Mouse (Mus musculus): ENCODE results near the gene 1700037H04Rik. TPM values are rescaled to one million over a fixed set of nuclear protein-coding genes. Genes with fewer than 3 reads are reported as not detected.

The 1700037H04Rik gene
- polyA plus RNA-seq, 1 experiment = 76.4 TPM

GRCm38 (mm10) chr2:131196606-131197316 is 36.9 kb upstream of the 1700037H04Rik start:
- TF ChIP-seq POLR2A (IDR thresholded peaks at IDR 0.05; ENCODE audit: borderline replicate concordance, extremely low read depth, low read depth, low read length) = peak; percentile 34; the same call in 1 of the 2 replicates
- TF ChIP-seq CTCF (IDR thresholded peaks at IDR 0.05; ENCODE audit: insufficient read depth, low read length) = no peak
- Histone ChIP-seq H3K4me1 (ENCODE audit: control insufficient read depth, insufficient read depth, low read length) (peaks cover 2% of the 10 kb centered on the region; the same call in 1 of the 2 replicates), H3K4me3 (replicated peaks; ENCODE audit: extremely low read depth, low read depth, low read length) (peak overlapping the region; percentile 44)
- DNase-seq = peak; percentile 63
- 78% methylated on average over 16 of the region's 16 CpGs for WGBS

- TF ChIP-seq POLR2A (IDR thresholded peaks at IDR 0.05; ENCODE audit: borderline replicate concordance, extremely low read depth, low read depth, low read length) = no peak
- TF ChIP-seq CTCF (IDR thresholded peaks at IDR 0.05; ENCODE audit: insufficient read depth, low read length) = no peak
- H3K4me3 ChIP-seq (replicated peaks; ENCODE audit: extremely low read depth, low read depth, low read length) = no peak overlapping the region
- DNase-seq = no peak
- H3K4me1 ChIP-seq (ENCODE audit: control insufficient read depth, insufficient read depth, low read length) = peaks cover 21% of the 10 kb centered on the region
- 65% methylated on average over 7 of the region's 7 CpGs for WGBS
These were observed 31.1 kb upstream of the 1700037H04Rik start for GRCm38 (mm10) chr2:131191005-131191390.

- peaks cover 21% of the 10 kb centered on the region for H3K4me1 ChIP-seq (ENCODE audit: control insufficient read depth, insufficient read depth, low read length)
- TF ChIP-seq POLR2A (IDR thresholded peaks at IDR 0.05; ENCODE audit: borderline replicate concordance, extremely low read depth, low read depth, low read length) = no peak
- no peak for TF ChIP-seq CTCF (IDR thresholded peaks at IDR 0.05; ENCODE audit: insufficient read depth, low read length)
- DNase-seq = no peak
- H3K4me3 ChIP-seq (replicated peaks; ENCODE audit: extremely low read depth, low read depth, low read length) = no peak overlapping the region
- 65% methylated on average over 10 of the region's 10 CpGs for WGBS
These were observed 30.6 kb upstream of the 1700037H04Rik start for GRCm38 (mm10) chr2:131190344-131191004.

GRCm38 (mm10) chr2:131189521-131190309 is 29.8 kb upstream of the 1700037H04Rik start:
- Histone ChIP-seq H3K4me1 (ENCODE audit: control insufficient read depth, insufficient read depth, low read length) (peaks cover 21% of the 10 kb centered on the region), H3K4me3 (replicated peaks; ENCODE audit: extremely low read depth, low read depth, low read length) (no peak overlapping the region)
- 27% methylated on average over 5 of the region's 5 CpGs for WGBS
- TF ChIP-seq CTCF (IDR thresholded peaks at IDR 0.05; ENCODE audit: insufficient read depth, low read length) (no peak), POLR2A (IDR thresholded peaks at IDR 0.05; ENCODE audit: borderline replicate concordance, extremely low read depth, low read depth, low read length) (no peak)
- no peak for DNase-seq

- DNase-seq = no peak
- TF ChIP-seq CTCF (IDR thresholded peaks at IDR 0.05; ENCODE audit: insufficient read depth, low read length) (no peak), POLR2A (IDR thresholded peaks at IDR 0.05; ENCODE audit: borderline replicate concordance, extremely low read depth, low read depth, low read length) (no peak)
- Histone ChIP-seq H3K4me3 (replicated peaks; ENCODE audit: extremely low read depth, low read depth, low read length) (no peak overlapping the region), H3K4me1 (ENCODE audit: control insufficient read depth, insufficient read depth, low read length) (peaks cover 21% of the 10 kb centered on the region)
- 85% methylated on average over 5 of the region's 5 CpGs for WGBS
These were observed 28.4 kb upstream of the 1700037H04Rik start for GRCm38 (mm10) chr2:131188311-131188710.

- DNase-seq = no peak
- TF ChIP-seq CTCF (IDR thresholded peaks at IDR 0.05; ENCODE audit: insufficient read depth, low read length) = no peak
- no peak for TF ChIP-seq POLR2A (IDR thresholded peaks at IDR 0.05; ENCODE audit: borderline replicate concordance, extremely low read depth, low read depth, low read length)
- 47% methylated on average over 3 of the region's 3 CpGs for WGBS
- Histone ChIP-seq H3K4me1 (ENCODE audit: control insufficient read depth, insufficient read depth, low read length) (peaks cover 21% of the 10 kb centered on the region), H3K4me3 (replicated peaks; ENCODE audit: extremely low read depth, low read depth, low read length) (peak overlapping the region; percentile 85)
These were observed 27.7 kb upstream of the 1700037H04Rik start for GRCm38 (mm10) chr2:131187602-131187922.

GRCm38 (mm10) chr2:131186771-131187601 is 27.1 kb upstream of the 1700037H04Rik start, which contains the start of the genes Cdc25b and Spef1:
Gene Cdc25b (plus strand): TSS chr2:131186949.
Gene Spef1 (minus strand): TSS chr2:131187282.
- DNase-seq = peak; percentile 81
- Histone ChIP-seq H3K4me3 (replicated peaks; ENCODE audit: extremely low read depth, low read depth, low read length) (peak within 1 kb of the TSS; percentile 85), H3K4me1 (ENCODE audit: control insufficient read depth, insufficient read depth, low read length) (peaks cover 21% of the 10 kb centered on the region)
- TF ChIP-seq CTCF (IDR thresholded peaks at IDR 0.05; ENCODE audit: insufficient read depth, low read length) (no peak), POLR2A (IDR thresholded peaks at IDR 0.05; ENCODE audit: borderline replicate concordance, extremely low read depth, low read depth, low read length) (peak; percentile 62; the same call in 1 of the 2 replicates)
- WGBS = 3% methylated on average over 41 of the region's 43 CpGs

GRCm38 (mm10) chr2:131186343-131186742 is 26.5 kb upstream of the 1700037H04Rik start:
- Histone ChIP-seq H3K4me1 (ENCODE audit: control insufficient read depth, insufficient read depth, low read length) (peaks cover 21% of the 10 kb centered on the region), H3K4me3 (replicated peaks; ENCODE audit: extremely low read depth, low read depth, low read length) (peak overlapping the region; percentile 62)
- WGBS = 3% methylated on average over 14 of the region's 14 CpGs
- TF ChIP-seq CTCF (IDR thresholded peaks at IDR 0.05; ENCODE audit: insufficient read depth, low read length) (no peak), POLR2A (IDR thresholded peaks at IDR 0.05; ENCODE audit: borderline replicate concordance, extremely low read depth, low read depth, low read length) (no peak)
- DNase-seq = no peak

Measured in lung, adult 2 months (tissue).